Mouse (Mus musculus) brain, embryonic 14.5 days (tissue): ENCODE results near the gene Pknox1.

ENCODE experiments used
- CTCF ChIP-seq: fragments of 200-500 bp; IDR thresholded peaks from 2 replicates; pipeline ENCODE4 v1.5.1; 2012; ENCODE audit warnings: inconsistent platforms, mild to moderate bottlenecking, moderate library complexity, borderline replicate concordance; ENCODE audit not compliant: insufficient read depth, insufficient read length; ENCODE audit errors: extremely low read depth
- POLR2A ChIP-seq: fragments of 200-500 bp; IDR thresholded peaks from 2 replicates; pipeline ENCODE4 v1.6.1; 2012; ENCODE audit warnings: mild to moderate bottlenecking, inconsistent platforms, borderline replicate concordance; ENCODE audit not compliant: poor library complexity, insufficient read depth, insufficient read length, severe bottlenecking; ENCODE audit errors: extremely low read depth

- no peak for TF ChIP-seq CTCF
- TF ChIP-seq POLR2A, result no peak
Measured at GRCm38 (mm10) chr17:31583781-31584180, 19.2 kb downstream of the Pknox1 start.
